Mouse (Mus musculus) testis, adult 2 months (tissue): Measurements from ENCODE around the gene Olfr97.

Source experiments
- CTCF ChIP-seq: fragments of 200-500 bp; IDR thresholded peaks from 2 replicates; pipeline ENCODE4 v1.5.1; 2012; ENCODE audit warnings: low read depth, mild to moderate bottlenecking, inconsistent platforms, low read length, moderate library complexity; ENCODE audit not compliant: control insufficient read depth, insufficient read depth, insufficient replicate concordance
- POLR2A ChIP-seq: fragments of 200-500 bp; IDR thresholded peaks from 2 replicates; pipeline ENCODE4 v1.6.1; 2012; ENCODE audit warnings: low read depth, mild to moderate bottlenecking, inconsistent platforms, low read length, moderate library complexity; ENCODE audit not compliant: control insufficient read depth

DNA sequence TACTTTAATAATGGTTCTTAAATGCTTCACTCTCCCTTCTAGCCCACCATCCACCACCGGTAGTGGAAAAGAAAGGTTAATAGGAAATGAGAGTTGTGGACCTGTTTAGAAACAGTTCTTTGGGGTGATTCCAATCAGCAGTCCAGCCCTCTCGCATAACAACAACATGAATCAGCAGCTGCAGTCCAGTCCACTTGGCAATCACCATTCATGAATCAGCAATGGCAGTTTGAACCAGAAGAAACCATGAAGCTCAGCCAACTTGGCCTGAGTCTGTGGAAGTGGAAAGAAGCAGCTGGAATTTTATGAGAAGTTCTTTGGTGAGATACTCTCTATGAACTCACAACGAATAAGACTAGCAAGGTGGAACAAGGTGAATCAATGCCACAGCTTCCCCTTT, 18.6 kb downstream of the Olfr97 start:
- no peak for TF ChIP-seq CTCF
- no peak for TF ChIP-seq POLR2A
